In the genomic region with DNA sequence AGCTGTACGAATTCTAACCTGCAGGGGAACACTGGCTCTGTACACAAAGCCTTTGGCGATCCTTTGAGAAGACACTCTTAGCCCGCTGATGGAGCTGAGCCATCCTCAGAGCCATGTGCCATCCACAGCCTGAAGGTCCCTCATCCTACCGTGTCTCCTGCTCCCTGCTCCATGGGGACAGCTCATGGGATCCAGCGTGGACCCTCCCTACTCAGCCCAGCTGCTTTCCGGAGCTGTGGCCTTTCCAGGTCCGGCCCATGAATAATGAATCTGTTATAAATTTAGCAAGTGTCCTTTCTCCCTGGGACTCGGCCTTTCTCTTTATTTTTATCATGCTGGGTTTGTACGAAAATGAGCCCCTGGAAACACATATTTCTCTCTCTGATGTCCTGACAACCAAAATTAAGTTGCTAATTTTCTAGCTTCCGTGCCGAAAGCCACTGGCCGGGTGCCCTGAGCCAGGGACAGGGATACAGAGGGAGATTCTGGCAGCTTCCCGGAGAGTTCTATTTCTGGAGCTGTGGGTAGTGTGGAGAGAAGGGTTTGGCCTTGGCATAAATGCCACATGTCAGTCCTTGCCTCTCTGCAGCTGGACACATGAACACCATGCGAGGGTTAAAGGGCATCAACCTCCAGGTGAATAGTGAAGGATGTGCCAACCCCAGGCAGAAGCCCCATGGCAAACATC, we compare ENCODE assay signal across 11 mouse cellular contexts. TPM values are rescaled to one million over a fixed set of nuclear protein-coding genes. Genes with fewer than 3 reads are reported as not detected.
A peak's percentile ranks its signal among the peaks of the same experiment; 100 is the strongest.
DNase-seq lines count a peak whose midpoint lies in the region; ATAC-seq and TF ChIP-seq lines count a peak whose summit lies in the region.
"Had no signal": no experiment of that assay in that cellular context is flagged by ENCODE, and none has a peak within 500 bp of the region (broad histone marks: within the 10 kb centered on the region; RNA-seq: fewer than 3 reads in every experiment).

No protein-coding gene starts in this region.

- WGBS in forebrain, embryonic 10.5 days = 85% methylated on average over 14 of the region's 14 CpGs
- WGBS in forebrain, embryonic 16.5 days = 71% methylated on average over 14 of the region's 14 CpGs
- WGBS in stomach, postnatal 0 days = 60% methylated on average over 14 of the region's 14 CpGs

- no peak for TF ChIP-seq EP300 in stomach, postnatal 0 days (optimal IDR thresholded peaks at IDR 0.05)

- H3K27ac ChIP-seq in forebrain, embryonic 10.5 days = peak overlapping the region; percentile 6; the same call in 1 of the 2 replicates
- H3K27ac ChIP-seq in forebrain, embryonic 16.5 days (ENCODE audit: low read length) = no peak overlapping the region
- no peak overlapping the region for H3K27ac ChIP-seq in stomach, postnatal 0 days (replicated peaks)
- H3K27ac ChIP-seq: stomach, embryonic 15.5 days had no signal

- H3K4me3 ChIP-seq in forebrain, embryonic 10.5 days = no peak overlapping the region
- no peak overlapping the region for H3K4me3 ChIP-seq in forebrain, embryonic 16.5 days (replicated peaks; ENCODE audit: low read length)
- no peak overlapping the region for H3K4me3 ChIP-seq in stomach, postnatal 0 days (ENCODE audit: low read depth, low read length)
- H3K4me3 ChIP-seq: stomach, embryonic 15.5 days had no signal

- no peaks in the 10 kb centered on the region for H3K9me3 ChIP-seq in forebrain, embryonic 10.5 days
- H3K9me3 ChIP-seq in forebrain, embryonic 16.5 days (ENCODE audit: control insufficient read depth, low read length) = no peaks in the 10 kb centered on the region
- no peaks in the 10 kb centered on the region for H3K9me3 ChIP-seq in stomach, postnatal 0 days (ENCODE audit: control insufficient read depth, low read length)
- H3K9me3 ChIP-seq: stomach, embryonic 15.5 days had no signal

- no peak overlapping the region for H3K4me2 ChIP-seq in forebrain, embryonic 16.5 days (ENCODE audit: low read length)
- H3K4me2 ChIP-seq in stomach, postnatal 0 days (replicated peaks; ENCODE audit: low read depth) = no peak overlapping the region
- H3K4me2 ChIP-seq: stomach, embryonic 15.5 days had no signal

- 0 out of 2 replicates have a peak, but pooled peaks cover 8% of the 10 kb centered on the region for H3K27me3 ChIP-seq in forebrain, embryonic 10.5 days (ENCODE audit: poor library complexity, severe bottlenecking)
- no peaks in the 10 kb centered on the region for H3K27me3 ChIP-seq in forebrain, embryonic 16.5 days (replicated peaks; ENCODE audit: control insufficient read depth, insufficient read depth, low read length)
- H3K27me3 ChIP-seq in stomach, postnatal 0 days (ENCODE audit: control insufficient read depth, insufficient read depth, low read length) = no peaks in the 10 kb centered on the region
- H3K27me3 ChIP-seq: stomach, embryonic 15.5 days had no signal

- peaks cover 28% of the 10 kb centered on the region for H3K4me1 ChIP-seq in forebrain, embryonic 10.5 days
- peaks cover 8% of the 10 kb centered on the region; the same call in 1 of the 2 replicates for H3K4me1 ChIP-seq in forebrain, embryonic 16.5 days (replicated peaks; ENCODE audit: control insufficient read depth, insufficient read depth, low read length)
- no peaks in the 10 kb centered on the region for H3K4me1 ChIP-seq in stomach, postnatal 0 days (replicated peaks; ENCODE audit: control insufficient read depth, insufficient read depth)
- H3K4me1 ChIP-seq: stomach, embryonic 15.5 days had no signal

- ATAC-seq in forebrain, embryonic 16.5 days = no peak
- ATAC-seq in stomach, postnatal 0 days (ENCODE audit: low FRiP score, low TSS enrichment) = no peak

- no peak for DNase-seq in forebrain, embryonic 10.5 days (ENCODE audit: extremely low spot score, low spot score)
- DNase-seq in testis, postnatal 10 days (ENCODE audit: low spot score) = peak; percentile 48
- DNase-seq in testis, postnatal 14 days (ENCODE audit: low spot score) = no peak
- DNase-seq in layer of hippocampus, adult 9-11 months = peak; percentile 37
- no peak for DNase-seq in stomach, postnatal 0 days (ENCODE audit: low spot score)
- no peak for DNase-seq in liver
- DNase-seq in ovary, postnatal 36 days (ENCODE audit: low spot score) = no peak

- no peaks in the 10 kb centered on the region for H3K36me3 ChIP-seq in forebrain, embryonic 10.5 days (replicated peaks)
- H3K36me3 ChIP-seq in forebrain, embryonic 16.5 days (ENCODE audit: control insufficient read depth, insufficient read depth) = no peaks in the 10 kb centered on the region
- no peaks in the 10 kb centered on the region for H3K36me3 ChIP-seq in stomach, postnatal 0 days (ENCODE audit: control insufficient read depth, insufficient read depth, low read length)
- H3K36me3 ChIP-seq: stomach, embryonic 15.5 days had no signal

- 0 out of 2 replicates have a peak, but pooled peaks have one; percentile 10 for TF ChIP-seq CTCF in stomach, postnatal 0 days (IDR thresholded peaks at IDR 0.05; ENCODE audit: low read depth)

- H3K9ac ChIP-seq in forebrain, embryonic 16.5 days (replicated peaks; ENCODE audit: low read depth, low read length) = no peak overlapping the region
- no peak overlapping the region for H3K9ac ChIP-seq in stomach, postnatal 0 days (ENCODE audit: low read length)
- H3K9ac ChIP-seq: stomach, embryonic 15.5 days had no signal

RNA-seq across cellular contexts. Expression of gene Psapl1, which starts 34.7 kb away (rescaled TPM):
- 0.10 TPM in 1 of 2 replicates, not detected in the other for polyA plus RNA-seq in forebrain, embryonic 10.5 days (2016; fragmentation: Nextera tagmentation; extraction: Ambion mirVana)
- polyA plus RNA-seq in forebrain, embryonic 16.5 days (2015; fragmentation: Nextera tagmentation; extraction: Ambion mirVana) = 0.08 TPM in 1 of 2 replicates, not detected in the other
- 311 and 314 TPM in 2 replicates for polyA plus RNA-seq in stomach, postnatal 0 days (2015; fragmentation: Nextera tagmentation; extraction: Ambion mirVana)
- polyA plus RNA-seq: heart, embryonic 14.5 days; liver, embryonic 16.5 days had no signal

Comparison
In these comparisons a context has a peak if more than half of its experiments do, and no peak if none do; other contexts are left out.
1. DNase-seq: peak in testis, postnatal 10 days (single experiment) and layer of hippocampus, adult 9-11 months (single experiment); none in forebrain, embryonic 10.5 days (single experiment), testis, postnatal 14 days (single experiment), stomach, postnatal 0 days (single experiment), liver (single experiment) and ovary, postnatal 36 days (single experiment).
2. RNA of gene Psapl1, which starts 34.7 kb away (polyA plus RNA-seq): 311 to 314 TPM in stomach, postnatal 0 days; 0.10 TPM in forebrain, embryonic 10.5 days and 0.08 TPM in forebrain, embryonic 16.5 days; every median in the first group is over 100 times any median in the second.